Mouse (Mus musculus) ES-E14 (cell line): ENCODE measurements at regions not wholly inside any gene's neighbourhood (a gene's known extent, or its start where the extent isn't known, plus 50 kb on each side); places are given as distances from the start of the nearest gene placed in this dataset.

ENCODE experiments used
- DNase-seq: peaks from one replicate; pipeline ENCODE4 v3.0.0-alpha.2; 2013; ENCODE audit warnings: low read depth, low spot score
- H3K27ac ChIP-seq: 2 replicates; pipeline ENCODE4 v1.5.1; 2012; ENCODE audit warnings: low read depth, mild to moderate bottlenecking, low read length, moderate library complexity, mixed read lengths; ENCODE audit not compliant: poor library complexity, insufficient read depth, severe bottlenecking
- H3K36me3 ChIP-seq: 2 replicates; pipeline ENCODE4 v1.6.1; 2012; ENCODE audit warnings: mild to moderate bottlenecking, low read length, moderate library complexity, mixed read lengths; ENCODE audit not compliant: control insufficient read depth, poor library complexity, insufficient read depth, severe bottlenecking
- H3K4me1 ChIP-seq, 2 experiments: fragments of 150-350 bp in 1 of 2; sonication (generic) in 1 of 2; 2 replicates each; pipeline ENCODE4 v1.6.1; 2012; ENCODE audit warnings: low read length in 2 of 2, mild to moderate bottlenecking in 1 of 2, mixed read lengths in 1 of 2; ENCODE audit not compliant: control insufficient read depth in 2 of 2, insufficient read depth in 2 of 2, poor library complexity in 1 of 2
- H3K4me3 ChIP-seq, 2 experiments: fragments of 150-350 bp in 1 of 2; sonication (generic) in 1 of 2; 2 replicates each; pipeline ENCODE4 v1.5.1; 2012; ENCODE audit warnings: low read length in 2 of 2, low read depth in 1 of 2, mild to moderate bottlenecking in 1 of 2, mixed read lengths in 1 of 2; ENCODE audit not compliant: insufficient read depth in 1 of 2, poor library complexity in 1 of 2, severe bottlenecking in 1 of 2
- H3K9ac ChIP-seq: 2 replicates; pipeline ENCODE4 v1.6.1; 2012; ENCODE audit warnings: low read depth, mild to moderate bottlenecking, low read length, mixed read lengths; ENCODE audit not compliant: poor library complexity, insufficient read depth, severe bottlenecking
- H3K9me3 ChIP-seq: fragments of 150-350 bp; sonication (generic); 2 replicates; pipeline ENCODE4 v1.6.1; 2012; ENCODE audit warnings: low read depth, mild to moderate bottlenecking, low read length; ENCODE audit not compliant: control insufficient read depth, insufficient read depth
- CHD2 ChIP-seq: IDR thresholded peaks from 2 replicates; pipeline ENCODE4 v1.6.1; 2014; ENCODE audit warnings: mild to moderate bottlenecking, low read depth, low read length, inconsistent platforms
- HCFC1 ChIP-seq: IDR thresholded peaks from 2 replicates; pipeline ENCODE4 v1.6.1; 2012; ENCODE audit warnings: low read length, inconsistent platforms, borderline replicate concordance; ENCODE audit not compliant: insufficient read depth
- MAFK ChIP-seq: IDR thresholded peaks from 2 replicates; pipeline ENCODE4 v1.6.1; 2014; ENCODE audit warnings: mild to moderate bottlenecking, low read depth, low read length, inconsistent platforms; ENCODE audit not compliant: insufficient read depth
- ZC3H11A ChIP-seq: IDR thresholded peaks from 2 replicates; pipeline ENCODE4 v1.6.1; 2012; ENCODE audit warnings: low read depth, mild to moderate bottlenecking, inconsistent platforms, low read length, borderline replicate concordance
- ZNF384 ChIP-seq: IDR thresholded peaks from 2 replicates; pipeline ENCODE4 v1.6.1; 2012; ENCODE audit warnings: low read depth, low read length, inconsistent platforms
- in situ Hi-C, 2 experiments: fragments of 600-800 bp; cut with MboI; formaldehyde crosslinking; loops; one replicate each; pipeline ENCODE4 v1.15.1; 2025; ENCODE audit warnings: low sequenced_read_pairs in 2 of 2, inconsistent platforms in 1 of 2; ENCODE audit not compliant: unreplicated experiment in 2 of 2

- in situ Hi-C loops, result no loop called here
- Histone ChIP-seq H3K36me3 (no peaks in the 10 kb centered on the region), H3K4me1 (0 out of 4 replicates have a peak, but pooled peaks cover 0 to 1% of the 10 kb centered on the region in 2 experiments), H3K27ac (no peak overlapping the region), H3K9me3 (no peaks in the 10 kb centered on the region), H3K4me3 (no peak overlapping the region), H3K9ac (no peak overlapping the region)
- TF ChIP-seq ZNF384 (no peak), ZC3H11A (no peak), HCFC1 (no peak), CHD2 (no peak), MAFK (no peak)
- DNase-seq, result peak; percentile 38
These were observed 290.2 kb upstream of the Pdcd1 start for GRCm38 (mm10) chr1:94342576-94342975.

DNA sequence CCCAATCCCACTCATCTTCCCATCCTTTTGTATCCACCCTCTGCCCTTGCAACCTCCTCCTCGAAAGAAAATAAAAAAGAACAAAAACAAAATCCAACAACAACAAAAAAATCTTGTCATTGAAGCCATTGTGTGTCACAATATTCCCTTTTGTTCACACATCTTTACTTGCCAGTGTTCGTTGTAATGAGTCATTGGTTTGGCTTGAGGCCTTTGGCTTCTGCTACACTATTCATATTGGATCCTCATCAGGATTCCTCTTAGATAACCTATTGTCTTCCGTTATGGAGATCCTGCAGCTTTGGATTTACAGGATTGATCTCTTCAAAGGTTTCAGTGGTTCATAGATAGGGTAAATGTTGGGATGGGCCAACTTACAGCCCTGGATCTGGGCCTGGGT lies 288.9 kb upstream of the Pdcd1 start:
- TF ChIP-seq CHD2 (no peak), HCFC1 (no peak), MAFK (no peak), ZC3H11A (no peak), ZNF384 (no peak)
- Histone ChIP-seq H3K9me3 (no peaks in the 10 kb centered on the region), H3K27ac (no peak overlapping the region), H3K4me1 (0 out of 4 replicates have a peak, but pooled peaks cover 0 to 1% of the 10 kb centered on the region in 2 experiments), H3K4me3 (no peak overlapping the region), H3K9ac (no peak overlapping the region), H3K36me3 (no peaks in the 10 kb centered on the region)
- in situ Hi-C loops, result no loop called here
- no peak for DNase-seq

GRCm38 (mm10) chr1:94318029-94318428 lies 265.7 kb upstream of the Pdcd1 start:
- Histone ChIP-seq H3K4me1 (no peaks in the 10 kb centered on the region), H3K9ac (no peak overlapping the region), H3K36me3 (no peaks in the 10 kb centered on the region), H3K9me3 (no peaks in the 10 kb centered on the region), H3K4me3 (no peak overlapping the region), H3K27ac (no peak overlapping the region)
- in situ Hi-C loops, result no loop called here
- no peak for TF ChIP-seq ZNF384
- TF ChIP-seq MAFK, result no peak
- no peak for TF ChIP-seq CHD2
- no peak for TF ChIP-seq HCFC1
- TF ChIP-seq ZC3H11A, result no peak
- no peak for DNase-seq

GRCm38 (mm10) chr1:94298395-94298794 lies 246.0 kb upstream of the Pdcd1 start:
- peak; percentile 44 for DNase-seq
- Histone ChIP-seq H3K9ac (no peak overlapping the region), H3K36me3 (no peaks in the 10 kb centered on the region), H3K4me1 (no peaks in the 10 kb centered on the region), H3K4me3 (no peak overlapping the region), H3K27ac (no peak overlapping the region), H3K9me3 (no peaks in the 10 kb centered on the region)
- in situ Hi-C loops, result no loop called here
- TF ChIP-seq ZNF384, result no peak
- TF ChIP-seq HCFC1, result no peak
- no peak for TF ChIP-seq MAFK
- TF ChIP-seq CHD2, result no peak
- no peak for TF ChIP-seq ZC3H11A

DNA sequence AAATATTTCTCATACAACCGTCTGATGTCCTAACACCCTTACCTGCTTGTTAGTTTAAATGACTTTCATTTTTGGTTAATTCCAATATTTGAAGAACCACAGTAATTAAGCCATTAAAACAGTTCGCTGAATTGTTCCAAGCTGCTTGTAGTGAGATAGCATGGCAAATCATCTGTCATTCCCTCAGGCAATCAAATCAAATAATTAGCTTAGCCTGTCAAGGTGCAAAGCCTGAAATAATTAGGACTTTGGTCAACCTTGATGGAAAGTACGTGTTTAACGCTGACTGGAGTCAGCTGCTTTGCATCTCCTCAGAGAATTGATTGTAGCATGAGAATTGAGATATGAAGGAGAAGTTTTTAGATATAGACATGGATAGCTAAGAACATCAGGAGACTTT lies 220.2 kb upstream of the Pdcd1 start:
- TF ChIP-seq CHD2 (no peak), MAFK (no peak), HCFC1 (no peak), ZC3H11A (no peak), ZNF384 (no peak)
- in situ Hi-C loops, result no loop called here
- DNase-seq, result no peak

More for the DNA sequence above, 220.2 kb upstream of the Pdcd1 start:
- no peak overlapping the region for H3K9ac ChIP-seq
- no peak overlapping the region for H3K4me3 ChIP-seq
- H3K4me1 ChIP-seq, result no peaks in the 10 kb centered on the region
- no peak overlapping the region for H3K27ac ChIP-seq
- H3K36me3 ChIP-seq, result no peaks in the 10 kb centered on the region
- no peaks in the 10 kb centered on the region for H3K9me3 ChIP-seq
